Mouse (Mus musculus): ENCODE data around the gene Nrf1. TPM values are rescaled to one million over a fixed set of nuclear protein-coding genes. Genes with fewer than 3 reads are reported as not detected.

The Nrf1 gene
- total RNA-seq, 2 experiments from 2014 or later = 22.9 to 24.1 TPM

GRCm38 (mm10) chr6:30139329-30140045, 91.7 kb downstream of the Nrf1 start:
- no peak for DNase-seq (ENCODE audit: low spot score in 2 of 2)

DNA sequence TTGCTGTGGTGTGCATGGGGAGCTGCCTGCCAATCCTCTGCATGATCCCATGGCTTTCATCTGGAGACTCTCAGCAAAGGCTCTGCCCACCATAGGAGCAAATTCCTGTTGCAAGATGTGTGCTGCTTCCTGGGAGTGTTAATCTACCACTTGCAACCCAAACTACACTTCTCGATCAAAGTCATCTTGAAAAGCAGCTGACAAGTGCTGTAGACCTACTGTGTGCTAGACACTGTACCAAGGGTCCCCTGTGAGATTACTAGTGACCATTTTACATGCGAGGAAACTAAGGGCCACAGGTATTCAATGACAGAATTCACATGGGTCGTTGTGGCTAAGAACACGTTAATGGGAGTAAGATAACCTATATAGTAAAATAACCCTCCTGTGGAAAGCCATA, 95.5 kb downstream of the Nrf1 start:
- DNase-seq (ENCODE audit: low spot score in 2 of 2) = no peak

DNA sequence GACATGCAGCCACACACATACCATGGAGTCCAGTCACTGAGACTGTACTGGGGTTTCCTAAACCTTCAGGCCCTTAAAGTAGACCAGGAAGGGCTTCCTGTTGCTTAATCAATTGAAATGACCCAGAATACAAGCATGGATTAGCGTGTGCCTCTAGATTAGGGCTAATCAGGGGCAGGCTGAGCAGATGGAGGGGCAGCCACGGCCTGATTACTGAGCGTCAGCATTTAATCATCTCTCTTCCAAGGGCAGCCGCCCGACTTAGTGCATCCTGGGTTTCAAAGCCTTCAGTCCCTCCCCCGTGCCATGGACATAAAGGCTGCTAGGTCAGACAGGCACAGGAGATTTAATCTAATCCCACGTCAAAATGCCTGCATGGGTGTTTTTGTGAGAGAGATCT, 99.3 kb downstream of the Nrf1 start:
- no peak for DNase-seq (ENCODE audit: low spot score in 2 of 2)

DNA sequence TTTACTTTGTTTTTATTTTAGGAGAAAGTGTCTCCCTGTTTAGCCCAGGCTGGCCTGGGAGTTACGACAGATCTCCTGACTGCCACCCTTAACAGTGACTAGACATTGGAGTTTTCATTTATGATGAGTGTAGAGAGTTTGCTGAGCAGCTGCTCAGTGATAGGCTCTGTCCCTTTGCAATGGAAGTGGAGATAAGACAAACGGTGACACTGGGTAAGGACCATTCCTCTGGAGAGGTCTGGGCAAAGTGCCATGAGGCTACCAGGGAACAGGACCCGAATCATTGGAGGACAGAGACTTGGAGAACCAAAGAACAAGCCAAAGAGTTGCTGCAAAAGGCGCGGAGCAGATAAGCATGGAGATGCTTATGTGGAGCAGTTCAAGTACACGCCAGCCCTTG, 100.0 kb downstream of the Nrf1 start:
- no peak for DNase-seq (ENCODE audit: low spot score in 2 of 2)

DNA sequence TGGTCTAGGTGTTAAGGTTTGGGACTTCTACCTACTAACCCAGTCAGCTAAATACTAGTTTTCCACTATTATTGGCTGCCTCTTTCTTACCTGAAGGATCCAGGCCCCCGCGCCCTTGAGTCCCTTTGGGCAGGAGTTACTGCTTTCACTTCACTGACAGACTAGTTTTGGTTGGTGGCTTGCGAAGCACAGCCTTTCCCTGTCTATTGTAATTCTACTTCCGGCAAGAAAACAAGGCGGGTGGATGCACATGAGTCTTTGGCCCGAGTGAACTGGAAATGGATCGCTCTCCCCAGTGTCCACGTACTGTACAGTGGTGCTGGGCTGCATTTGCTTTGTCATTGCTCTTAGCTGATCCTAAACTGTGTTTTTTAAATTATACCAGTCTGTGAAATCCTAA, 102.7 kb downstream of the Nrf1 start:
- DNase-seq (ENCODE audit: low spot score in 2 of 2) = no peak

- DNase-seq (ENCODE audit: low spot score in 2 of 2) = no peak
These were observed 104.4 kb downstream of the Nrf1 start for GRCm38 (mm10) chr6:30152163-30152562.

- no peak for DNase-seq (ENCODE audit: low spot score in 2 of 2)
These were observed 104.9 kb downstream of the Nrf1 start for GRCm38 (mm10) chr6:30152649-30153048.

DNA sequence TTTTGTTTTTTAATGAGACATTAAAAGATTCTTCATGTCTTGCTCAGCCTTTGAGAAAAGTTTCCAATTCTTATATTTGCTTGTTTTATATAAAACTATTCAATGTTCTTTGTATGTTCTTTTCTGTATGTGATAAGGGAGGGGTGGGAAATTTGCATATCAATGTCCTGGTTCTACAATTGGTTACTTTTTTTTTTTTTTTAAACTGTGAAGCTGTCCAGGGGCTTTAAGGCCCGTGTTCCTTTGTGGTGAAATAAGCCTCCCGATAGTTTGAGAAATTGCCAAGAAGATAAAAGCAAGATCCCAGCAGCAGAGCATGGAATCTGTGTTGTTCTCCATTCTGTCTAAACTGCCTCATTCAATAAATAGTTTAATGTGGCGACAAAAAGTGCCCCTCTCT, 105.3 kb downstream of the Nrf1 start:
- DNase-seq (ENCODE audit: low spot score in 2 of 2) = no peak

DNA sequence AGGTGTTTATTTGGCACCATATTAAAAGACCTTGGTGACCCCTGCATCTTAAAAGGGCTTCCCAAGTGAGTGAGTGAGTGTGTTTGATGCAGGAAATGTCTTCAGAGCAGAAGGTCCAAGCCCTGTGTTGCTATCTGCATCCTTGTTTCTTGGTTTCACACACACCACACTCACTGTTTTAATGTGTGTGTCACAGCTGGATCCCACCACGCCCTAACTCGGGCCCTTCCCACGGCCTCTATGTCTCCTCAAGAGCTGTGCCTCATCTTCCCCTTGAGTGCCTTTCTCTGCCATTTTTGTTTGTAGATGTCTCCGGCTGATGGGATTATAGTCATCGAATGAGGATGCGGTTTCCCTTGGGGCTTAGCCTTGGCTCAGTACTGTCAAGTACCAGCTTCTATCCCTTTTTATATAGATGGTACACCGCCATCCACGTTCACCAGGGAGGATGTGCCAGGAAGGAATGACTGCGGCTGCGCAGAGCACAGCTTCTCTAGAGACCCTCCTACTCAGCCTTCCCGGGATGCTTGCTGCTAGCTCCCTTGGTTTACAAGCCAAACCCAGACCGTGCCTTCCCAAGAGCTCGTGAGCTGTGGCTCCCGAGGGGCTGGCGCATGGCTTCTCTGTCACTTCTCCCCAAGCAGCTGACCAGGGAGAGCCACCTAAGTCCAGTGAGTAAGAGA, 106.1 kb downstream of the Nrf1 start:
- no peak for DNase-seq (ENCODE audit: low spot score in 2 of 2)

GRCm38 (mm10) chr6:30159516-30160045, 111.8 kb downstream of the Nrf1 start:
- no peak for DNase-seq (ENCODE audit: low spot score in 2 of 2)

DNA sequence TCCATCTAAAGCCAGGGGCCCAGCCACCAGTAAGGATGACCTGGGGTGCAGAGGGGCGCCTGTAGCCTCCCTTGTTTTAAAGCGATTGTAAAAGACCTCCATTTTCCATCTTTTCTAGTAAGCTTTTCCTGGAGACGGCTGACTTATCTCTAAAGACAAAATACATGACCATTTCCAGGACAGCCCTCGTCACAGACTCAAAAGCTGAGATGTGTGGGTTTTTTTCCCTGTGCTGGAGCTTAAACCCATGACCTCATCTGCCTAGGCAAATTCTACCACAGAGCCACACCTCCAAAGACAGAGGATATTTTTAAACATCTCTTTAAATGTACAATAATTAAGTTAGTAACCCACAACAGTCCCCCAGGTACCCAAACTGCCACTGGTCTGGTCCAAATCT, 112.6 kb downstream of the Nrf1 start:
- DNase-seq (ENCODE audit: low spot score in 2 of 2) = no peak

DNA sequence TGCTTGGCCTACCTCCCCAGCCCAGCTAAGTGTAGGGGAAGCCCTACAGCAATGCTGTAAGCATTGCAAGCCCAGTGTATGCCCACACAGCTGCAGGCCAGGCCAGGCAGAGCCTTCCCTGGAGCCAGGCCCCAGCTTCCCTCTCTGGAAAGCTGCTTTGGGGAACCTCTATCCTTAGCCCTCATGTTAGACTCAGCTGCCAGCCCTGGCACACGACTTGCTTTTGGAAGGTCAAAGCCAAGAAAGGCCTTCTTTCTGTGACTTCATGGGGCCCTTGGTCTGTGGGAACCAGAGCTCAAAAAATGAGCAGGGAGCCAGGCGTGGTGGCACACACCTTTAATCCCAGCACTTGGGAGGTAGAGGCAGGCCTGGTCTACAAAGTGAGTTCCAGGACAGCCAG, 113.8 kb downstream of the Nrf1 start:
- no peak for DNase-seq (ENCODE audit: low spot score in 2 of 2)

GRCm38 (mm10) chr6:30162091-30162490, 114.3 kb downstream of the Nrf1 start:
- no peak for DNase-seq (ENCODE audit: low spot score in 2 of 2)

DNA sequence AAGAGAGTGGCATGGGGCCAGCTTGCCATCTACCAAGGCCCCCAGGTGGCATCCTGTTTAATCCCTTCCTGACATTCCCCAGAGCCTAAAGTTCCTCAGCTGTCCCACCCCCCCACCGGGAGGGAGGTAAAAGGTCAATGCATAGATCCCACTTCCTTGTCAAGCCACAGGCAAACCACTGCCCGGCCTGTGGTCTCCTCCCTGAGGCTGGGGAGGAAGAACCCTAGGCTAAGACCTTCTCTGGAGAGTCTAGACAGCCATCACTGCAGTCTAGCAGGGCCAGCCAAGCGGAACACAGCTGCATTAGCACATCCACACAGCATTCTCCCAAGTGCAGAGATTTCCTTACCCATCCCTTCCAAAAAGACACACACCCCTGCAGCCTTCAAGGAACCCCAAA, 118.6 kb downstream of the Nrf1 start:
- no peak for DNase-seq (ENCODE audit: low spot score in 2 of 2)

- no peak for DNase-seq (ENCODE audit: low spot score in 2 of 2)
These were observed 119.4 kb downstream of the Nrf1 start for GRCm38 (mm10) chr6:30167192-30167591.

DNA sequence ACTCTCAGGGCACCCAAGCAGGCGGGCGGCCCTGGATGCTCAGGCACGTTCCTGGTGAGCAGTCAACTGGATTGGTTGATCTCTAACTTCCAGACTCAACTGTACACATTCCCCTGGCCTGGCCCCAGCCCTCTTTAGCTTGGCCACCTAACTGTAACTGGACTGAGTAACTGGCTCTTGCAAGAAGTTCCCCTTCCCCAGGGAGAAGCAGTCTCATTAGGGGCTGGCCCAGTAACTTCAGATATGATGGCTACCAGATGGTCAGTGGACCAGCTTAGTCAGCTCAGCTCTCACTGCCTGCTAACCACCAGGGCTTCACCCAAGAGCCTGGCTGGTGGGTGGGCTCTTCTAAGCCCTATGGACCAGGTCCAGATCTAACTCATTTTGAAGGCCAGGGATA, 120.5 kb downstream of the Nrf1 start:
- no peak for DNase-seq (ENCODE audit: low spot score in 2 of 2)

GRCm38 (mm10) chr6:30169148-30169547, 121.4 kb downstream of the Nrf1 start:
- DNase-seq (ENCODE audit: low spot score in 2 of 2) = no peak

- DNase-seq (ENCODE audit: low spot score in 2 of 2) = no peak
These were observed 123.4 kb downstream of the Nrf1 start for GRCm38 (mm10) chr6:30171226-30171625.

GRCm38 (mm10) chr6:30171967-30172366, 124.2 kb downstream of the Nrf1 start:
- DNase-seq (ENCODE audit: low spot score in 2 of 2) = no peak

DNA sequence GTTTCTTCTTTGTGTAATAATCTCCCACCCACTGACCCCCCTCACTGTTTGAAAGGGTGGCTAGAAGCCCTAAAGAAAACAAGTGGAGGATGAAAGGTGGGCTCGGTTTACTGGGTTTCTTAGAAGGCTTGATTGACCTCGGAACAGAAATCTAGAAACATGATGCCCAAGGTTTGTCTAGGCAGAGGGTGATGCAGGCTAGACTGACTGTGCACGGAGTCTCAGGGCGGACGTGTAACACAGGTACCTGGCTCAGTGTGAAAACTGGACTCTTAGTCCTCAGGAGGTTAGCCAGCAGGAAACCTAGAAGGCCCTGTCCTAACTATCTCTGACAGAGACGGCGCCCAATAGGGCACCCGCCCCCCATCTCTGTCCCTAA, 124.6 kb downstream of the Nrf1 start:
- no peak for DNase-seq (ENCODE audit: low spot score in 2 of 2)

DNA sequence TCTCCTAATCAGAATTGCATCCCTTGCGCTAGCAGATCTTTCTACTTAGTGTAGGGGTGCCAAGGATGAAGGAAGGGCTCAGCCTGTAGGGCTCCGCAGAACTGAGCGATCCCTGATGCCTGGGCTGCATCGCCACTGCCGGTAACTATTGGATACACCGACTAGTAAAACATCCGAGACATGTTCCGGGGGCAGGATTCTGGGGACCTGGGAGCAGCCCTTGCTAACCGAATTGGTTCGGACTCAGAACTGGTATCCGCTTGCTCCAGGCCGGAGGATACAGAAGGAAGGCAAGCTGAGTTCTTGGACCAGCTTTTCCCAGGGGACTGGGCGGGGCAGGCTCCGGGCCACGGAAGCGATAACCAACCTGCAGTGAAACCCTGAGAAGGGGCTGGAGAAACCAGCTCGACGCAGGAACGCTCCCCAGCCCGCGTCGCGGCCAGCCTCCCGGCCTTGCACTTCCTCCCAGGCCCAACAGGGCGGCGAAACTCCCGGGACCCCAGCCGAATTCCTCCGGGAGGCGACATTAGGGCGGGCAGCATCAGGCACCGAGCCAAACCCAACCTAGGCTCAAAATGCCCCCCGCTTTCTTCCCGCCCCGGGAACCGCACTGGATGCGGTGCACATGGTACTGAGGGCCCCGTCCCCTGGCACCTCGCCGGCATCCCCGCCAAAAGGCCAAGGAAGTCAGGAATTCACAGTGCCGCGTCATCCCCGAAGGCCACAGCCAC, 125.2 kb downstream of the Nrf1 start:
- peak in 1 of 2 experiments; percentile 14 for DNase-seq (ENCODE audit: low spot score in 2 of 2)
